Mouse (Mus musculus): ENCODE data around the gene Ccdc12.

DNA sequence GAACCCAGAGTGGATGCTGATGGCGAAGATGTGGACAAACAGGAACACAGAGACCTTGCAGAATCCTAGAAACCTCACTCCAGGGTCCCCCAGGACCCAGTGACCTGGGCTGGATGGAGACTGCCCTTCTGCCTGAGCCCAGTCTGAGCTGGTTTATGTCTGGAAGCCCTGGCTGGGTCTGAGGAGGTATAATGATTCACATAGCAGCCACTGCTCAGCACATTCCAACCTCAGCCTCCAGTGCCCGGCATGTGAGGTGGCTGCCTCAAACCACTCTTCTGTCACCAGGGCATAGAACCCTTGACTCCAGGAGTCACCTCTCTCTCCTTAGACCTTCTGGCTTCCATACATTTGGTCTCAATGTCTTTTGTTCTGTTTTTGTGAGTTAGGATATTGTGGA is 92.1 kb downstream of the Ccdc12 start:
- TF ChIP-seq CTCF (IDR thresholded peaks at IDR 0.05; ENCODE audit: insufficient read depth, low read length) (no peak), POLR2A (IDR thresholded peaks at IDR 0.05; ENCODE audit: borderline replicate concordance, extremely low read depth, low read depth, low read length) (no peak)

All from lung, adult 2 months (tissue).